Mouse (Mus musculus): Measurements from ENCODE around the gene Slc48a1.

Gene Slc48a1

GRCm38 (mm10) chr15:97752491-97752890, 25.8 kb upstream of the Slc48a1 start:
- DNase-seq (ENCODE audit: low read depth, low spot score) = no peak

GRCm38 (mm10) chr15:97754476-97754875, 23.8 kb upstream of the Slc48a1 start:
- no peak for DNase-seq (ENCODE audit: low read depth, low spot score)

GRCm38 (mm10) chr15:97755361-97755760, 23.0 kb upstream of the Slc48a1 start:
- no peak for DNase-seq (ENCODE audit: low read depth, low spot score)

- DNase-seq (ENCODE audit: low read depth, low spot score) = no peak
Observed at GRCm38 (mm10) chr15:97760006-97760405, 18.3 kb upstream of the Slc48a1 start.

- no peak for DNase-seq (ENCODE audit: low read depth, low spot score)
Observed at GRCm38 (mm10) chr15:97760952-97761351, 17.4 kb upstream of the Slc48a1 start.

GRCm38 (mm10) chr15:97761438-97761837, 16.9 kb upstream of the Slc48a1 start:
- DNase-seq (ENCODE audit: low read depth, low spot score) = no peak

- DNase-seq (ENCODE audit: low read depth, low spot score) = no peak
Observed at GRCm38 (mm10) chr15:97762733-97763132, 15.6 kb upstream of the Slc48a1 start.

GRCm38 (mm10) chr15:97763256-97764049, 14.9 kb upstream of the Slc48a1 start:
- DNase-seq (ENCODE audit: low read depth, low spot score) = no peak

- DNase-seq (ENCODE audit: low read depth, low spot score) = no peak
Observed at GRCm38 (mm10) chr15:97764532-97764931, 13.8 kb upstream of the Slc48a1 start.

- DNase-seq (ENCODE audit: low read depth, low spot score) = no peak
Observed at GRCm38 (mm10) chr15:97765090-97765794, 13.1 kb upstream of the Slc48a1 start.

- no peak for DNase-seq (ENCODE audit: low read depth, low spot score)
Observed at GRCm38 (mm10) chr15:97766194-97766593, 12.1 kb upstream of the Slc48a1 start.

- DNase-seq (ENCODE audit: low read depth, low spot score) = no peak
Observed at GRCm38 (mm10) chr15:97766594-97767279, 11.6 kb upstream of the Slc48a1 start.

GRCm38 (mm10) chr15:97767280-97768186, 10.8 kb upstream of the Slc48a1 start, which contains the start of gene Rapgef3:
Gene Rapgef3 (minus strand): TSS chr15:97767972.
- DNase-seq (ENCODE audit: low read depth, low spot score) = peak; percentile 81

GRCm38 (mm10) chr15:97768192-97768591, 10.1 kb upstream of the Slc48a1 start:
- DNase-seq (ENCODE audit: low read depth, low spot score) = no peak

GRCm38 (mm10) chr15:97770280-97770679, 8.0 kb upstream of the Slc48a1 start:
- no peak for DNase-seq (ENCODE audit: low read depth, low spot score)

- DNase-seq (ENCODE audit: low read depth, low spot score) = no peak
Observed at GRCm38 (mm10) chr15:97773108-97773507, 5.2 kb upstream of the Slc48a1 start.

- no peak for DNase-seq (ENCODE audit: low read depth, low spot score)
Observed at GRCm38 (mm10) chr15:97773961-97774370, 4.4 kb upstream of the Slc48a1 start.

GRCm38 (mm10) chr15:97776514-97776913, 1.8 kb upstream of the Slc48a1 start:
- DNase-seq (ENCODE audit: low read depth, low spot score) = peak; percentile 52

- no peak for DNase-seq (ENCODE audit: low read depth, low spot score)
Observed at GRCm38 (mm10) chr15:97776919-97777318, 1.4 kb upstream of the Slc48a1 start.

- DNase-seq (ENCODE audit: low read depth, low spot score) = no peak
Observed at GRCm38 (mm10) chr15:97779576-97779975, 1.3 kb downstream of the Slc48a1 start.

GRCm38 (mm10) chr15:97780611-97781031, 2.3 kb downstream of the Slc48a1 start:
- DNase-seq (ENCODE audit: low read depth, low spot score) = peak; percentile 72
